Mouse (Mus musculus): Measurements from ENCODE around the gene Gm10309.

Gm10309 gene

GRCm38 (mm10) chr17:86514974-86515620 is 10.1 kb upstream of the Gm10309 start:
- CTCF ChIA-PET: no interaction called here

GRCm38 (mm10) chr17:86509871-86510270 is 4.8 kb upstream of the Gm10309 start:
- CTCF ChIA-PET: no interaction called here

- CTCF ChIA-PET: no interaction called here
These were observed 3.1 kb upstream of the Gm10309 start for GRCm38 (mm10) chr17:86508212-86508490.

GRCm38 (mm10) chr17:86507342-86508211 is 2.5 kb upstream of the Gm10309 start:
- CTCF ChIA-PET: interaction anchor here (0.6 kb wide), 1 partner anchor 83 kb away, joined by 4 read pairs; no protein-coding TSS in a partner anchor

GRCm38 (mm10) chr17:86506881-86507280 is 1.8 kb upstream of the Gm10309 start:
- CTCF ChIA-PET: interaction anchor here (0.6 to 0.7 kb wide), 3 partner anchors 22 to 249 kb away, joined by 3 to 6 read pairs (median 4); no protein-coding TSS in a partner anchor

GRCm38 (mm10) chr17:86503208-86503897 is 1.7 kb downstream of the Gm10309 start:
- CTCF ChIA-PET: no interaction called here

GRCm38 (mm10) chr17:86501393-86501792 is 3.6 kb downstream of the Gm10309 start:
- CTCF ChIA-PET: no interaction called here

GRCm38 (mm10) chr17:86499359-86500045 is 5.5 kb downstream of the Gm10309 start:
- CTCF ChIA-PET: interaction anchor here (0.6 kb wide), 2 partner anchors 243 to 539 kb away, joined by 3 to 11 read pairs; no protein-coding TSS in a partner anchor

GRCm38 (mm10) chr17:86497302-86497701 is 7.7 kb downstream of the Gm10309 start:
- CTCF ChIA-PET: interaction anchor here (0.6 to 0.7 kb wide), 2 partner anchors 259 to 1439 kb away, joined by 4 to 10 read pairs; no protein-coding TSS in a partner anchor

GRCm38 (mm10) chr17:86496123-86496771 is 8.8 kb downstream of the Gm10309 start:
- CTCF ChIA-PET: no interaction called here

- CTCF ChIA-PET: interaction anchor here (0.6 to 0.7 kb wide), 2 partner anchors 53 to 988 kb away, joined by 3 to 4 read pairs; no protein-coding TSS in a partner anchor
These were observed 10.1 kb downstream of the Gm10309 start for GRCm38 (mm10) chr17:86494895-86495294.

- CTCF ChIA-PET: interaction anchor here (0.6 to 0.7 kb wide), 2 partner anchors 53 to 989 kb away, joined by 3 to 4 read pairs; no protein-coding TSS in a partner anchor
These were observed 10.5 kb downstream of the Gm10309 start for GRCm38 (mm10) chr17:86494494-86494893.

GRCm38 (mm10) chr17:86493891-86494420 is 11.1 kb downstream of the Gm10309 start:
- CTCF ChIA-PET: interaction anchor here (0.6 to 0.7 kb wide), 4 partner anchors 46 to 1444 kb away, joined by 3 to 4 read pairs (median 3); no protein-coding TSS in a partner anchor

- CTCF ChIA-PET: no interaction called here
These were observed 12.7 kb downstream of the Gm10309 start for GRCm38 (mm10) chr17:86492376-86492775.

- CTCF ChIA-PET: no interaction called here
These were observed 15.2 kb downstream of the Gm10309 start for GRCm38 (mm10) chr17:86489827-86490226.

GRCm38 (mm10) chr17:86487450-86487849 is 17.6 kb downstream of the Gm10309 start:
- CTCF ChIA-PET: no interaction called here

- CTCF ChIA-PET: interaction anchor here (0.6 kb wide), 1 partner anchor 61 kb away, joined by 4 read pairs; no protein-coding TSS in a partner anchor
These were observed 18.4 kb downstream of the Gm10309 start for GRCm38 (mm10) chr17:86486657-86487056.

GRCm38 (mm10) chr17:86484087-86484737 is 20.8 kb downstream of the Gm10309 start:
- CTCF ChIA-PET: no interaction called here

GRCm38 (mm10) chr17:86482675-86483074 is 22.4 kb downstream of the Gm10309 start:
- CTCF ChIA-PET: no interaction called here

GRCm38 (mm10) chr17:86479406-86479805 is 25.6 kb downstream of the Gm10309 start:
- CTCF ChIA-PET: no interaction called here

Measured in spleen, embryonic (tissue).